Mouse (Mus musculus) monocyte, adult 2 months (primary cell): ENCODE results near the gene Alg2.
A peak's percentile ranks its signal among the peaks of the same experiment; 100 is the strongest.

ENCODE experiments used
- DNase-seq, 2 experiments: peaks; one replicate each; pipeline ENCODE4 v3.0.0; 2022; ENCODE audit warnings: low spot score in 2 of 2, low read depth in 1 of 2

Gene Alg2

GRCm38 (mm10) chr4:47467196-47467595, 6.9 kb downstream of the Alg2 start:
- DNase-seq = no peak

DNA sequence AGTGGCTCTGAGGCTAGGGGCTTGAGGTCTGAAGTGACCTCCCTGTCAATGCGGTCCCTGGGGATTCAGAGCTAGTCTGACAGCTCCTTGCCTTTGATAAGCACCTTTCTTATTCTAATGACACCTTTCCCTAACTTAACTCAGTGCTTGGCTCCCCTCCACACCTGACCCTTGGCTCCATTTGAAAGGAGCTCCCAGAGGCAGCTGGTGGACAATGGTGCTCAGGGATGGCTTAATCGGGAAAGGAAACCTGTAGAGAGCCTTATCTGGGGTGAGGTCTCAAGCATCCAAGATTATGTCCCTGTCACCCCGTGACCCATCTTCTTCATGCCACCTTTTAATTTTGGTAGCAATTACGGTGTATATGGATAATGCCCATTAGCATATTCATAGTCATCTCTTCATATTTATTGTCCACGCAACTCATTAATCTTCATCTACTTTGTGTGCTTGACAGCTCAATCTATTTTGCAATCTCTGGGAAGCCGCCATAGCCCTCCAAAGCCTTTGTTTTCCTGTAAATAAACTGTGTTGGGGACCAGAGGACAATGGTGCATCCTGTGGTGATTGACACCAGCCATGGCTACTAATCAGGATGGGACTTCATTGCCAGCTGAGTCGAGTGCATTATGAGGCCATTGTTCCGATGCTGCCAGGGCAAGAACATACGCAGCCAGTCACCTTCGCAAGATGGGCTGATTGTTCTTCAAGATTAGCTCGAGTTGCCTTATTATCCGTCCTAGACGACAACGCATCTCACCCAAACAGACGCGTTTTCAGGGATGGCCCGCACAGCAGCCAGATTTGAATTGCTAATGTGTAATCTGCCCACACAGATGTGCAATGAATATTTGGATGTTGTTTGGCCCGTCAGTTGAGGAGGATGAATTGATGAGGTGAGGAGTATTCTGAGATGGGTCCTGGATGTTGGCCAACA, 24.3 kb downstream of the Alg2 start:
- DNase-seq = no peak

DNA sequence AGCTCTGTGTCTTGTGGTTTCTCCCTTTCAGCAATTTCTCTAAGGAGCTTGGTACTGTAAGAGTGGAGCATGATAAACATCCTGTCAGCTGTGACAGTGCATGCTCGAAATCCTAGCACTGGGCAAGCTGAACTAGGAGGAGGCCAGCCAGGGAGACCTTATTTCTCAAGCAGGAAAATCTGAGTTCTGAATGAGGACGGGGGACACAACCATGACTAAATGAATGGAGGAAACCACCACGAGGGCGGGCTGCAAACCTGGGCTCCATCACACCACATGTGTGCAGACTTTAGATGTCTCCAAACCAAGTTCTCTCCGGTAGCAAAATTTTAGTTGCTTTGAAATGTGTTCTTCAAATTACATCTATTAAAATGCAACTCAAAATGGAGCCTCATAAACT, 25.0 kb downstream of the Alg2 start:
- no peak for DNase-seq

DNA sequence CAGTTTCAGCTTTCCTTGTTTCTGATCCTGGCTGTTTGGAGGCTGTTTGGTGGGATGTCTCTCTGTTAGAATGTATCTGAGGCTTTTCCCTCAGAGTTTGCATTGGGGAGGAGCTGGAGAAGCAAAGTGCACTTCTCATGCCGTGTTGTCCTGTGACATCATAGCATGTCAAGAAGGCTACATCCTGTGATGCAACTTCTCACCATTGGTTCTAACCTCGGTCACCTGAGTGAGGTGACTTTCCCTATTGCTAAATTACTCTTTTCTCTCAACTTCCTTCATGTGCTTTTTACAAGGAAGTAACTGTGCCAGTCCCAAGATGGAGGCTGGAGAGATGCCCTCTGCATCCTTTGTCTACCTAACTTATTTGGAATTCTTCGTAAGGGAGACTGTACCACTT, 25.6 kb downstream of the Alg2 start:
- DNase-seq = no peak

DNA sequence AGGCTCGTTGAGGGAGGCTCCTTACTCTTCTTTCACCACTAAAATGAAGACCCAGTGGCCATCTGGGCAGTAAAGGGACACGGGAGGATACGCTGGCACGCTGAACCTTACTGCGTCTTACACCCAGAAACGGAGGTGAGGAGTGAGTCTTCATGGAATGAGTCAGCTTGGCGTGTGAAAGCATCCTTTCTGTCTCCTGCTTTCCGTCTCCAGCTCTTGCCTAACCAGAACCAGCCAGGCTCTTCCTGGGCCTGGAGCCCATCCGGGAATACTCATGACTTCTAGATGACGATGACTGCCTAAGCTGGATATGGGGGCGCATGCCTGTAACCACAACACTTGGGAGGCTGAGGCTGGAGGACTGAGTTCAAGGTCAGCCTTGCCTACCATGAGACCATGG, 33.2 kb downstream of the Alg2 start:
- no peak for DNase-seq

GRCm38 (mm10) chr4:47438956-47439355, 35.2 kb downstream of the Alg2 start:
- DNase-seq = no peak

- peak in 1 of 2 experiments; percentile 29 for DNase-seq
Measured at GRCm38 (mm10) chr4:47437365-47438340, 36.5 kb downstream of the Alg2 start.

- no peak for DNase-seq
Measured at GRCm38 (mm10) chr4:47435566-47436360, 38.4 kb downstream of the Alg2 start.

GRCm38 (mm10) chr4:47435131-47435530, 39.0 kb downstream of the Alg2 start:
- DNase-seq = no peak

GRCm38 (mm10) chr4:47432766-47433165, 41.4 kb downstream of the Alg2 start:
- no peak for DNase-seq

GRCm38 (mm10) chr4:47431081-47431480, 43.1 kb downstream of the Alg2 start:
- no peak for DNase-seq

DNA sequence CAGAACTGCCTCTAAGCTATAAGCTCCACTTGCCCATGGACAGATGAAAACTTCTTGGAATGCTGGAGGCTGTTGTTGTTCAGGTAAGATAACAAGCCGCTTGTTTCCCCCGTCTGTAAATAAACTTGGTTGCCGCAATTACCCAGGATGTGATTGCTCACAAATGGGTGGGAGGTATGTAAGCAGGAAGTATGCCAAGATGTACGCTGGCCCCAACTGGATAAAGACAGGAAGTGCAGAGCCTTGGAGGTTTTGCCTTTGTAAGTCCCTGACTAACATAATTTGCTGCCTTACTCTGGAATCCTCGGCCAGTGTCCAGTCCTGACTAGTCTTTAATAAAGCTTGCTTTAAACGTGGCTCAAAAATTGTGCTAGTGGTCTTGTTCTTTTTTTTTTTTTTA, 43.6 kb downstream of the Alg2 start:
- DNase-seq = no peak

DNA sequence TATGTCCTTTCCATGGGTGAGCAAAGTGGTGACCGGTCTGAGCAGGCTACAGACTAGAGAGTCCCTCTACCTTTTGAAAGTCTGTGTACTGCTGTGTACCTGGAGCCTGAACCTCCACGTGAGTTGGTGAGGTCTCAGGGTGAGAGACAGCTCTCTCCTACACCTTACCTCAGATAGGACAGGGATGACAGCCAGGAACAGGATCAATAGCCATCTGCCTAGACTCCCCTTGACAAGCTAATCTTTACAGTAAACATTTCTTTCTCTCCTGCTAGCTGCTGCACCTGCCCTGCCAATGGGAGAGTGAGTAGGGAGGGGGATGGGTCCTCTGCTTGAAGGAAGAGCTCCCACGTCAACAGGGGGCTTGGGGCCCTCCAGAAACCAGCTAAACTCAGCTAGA, 46.5 kb downstream of the Alg2 start:
- no peak for DNase-seq

DNA sequence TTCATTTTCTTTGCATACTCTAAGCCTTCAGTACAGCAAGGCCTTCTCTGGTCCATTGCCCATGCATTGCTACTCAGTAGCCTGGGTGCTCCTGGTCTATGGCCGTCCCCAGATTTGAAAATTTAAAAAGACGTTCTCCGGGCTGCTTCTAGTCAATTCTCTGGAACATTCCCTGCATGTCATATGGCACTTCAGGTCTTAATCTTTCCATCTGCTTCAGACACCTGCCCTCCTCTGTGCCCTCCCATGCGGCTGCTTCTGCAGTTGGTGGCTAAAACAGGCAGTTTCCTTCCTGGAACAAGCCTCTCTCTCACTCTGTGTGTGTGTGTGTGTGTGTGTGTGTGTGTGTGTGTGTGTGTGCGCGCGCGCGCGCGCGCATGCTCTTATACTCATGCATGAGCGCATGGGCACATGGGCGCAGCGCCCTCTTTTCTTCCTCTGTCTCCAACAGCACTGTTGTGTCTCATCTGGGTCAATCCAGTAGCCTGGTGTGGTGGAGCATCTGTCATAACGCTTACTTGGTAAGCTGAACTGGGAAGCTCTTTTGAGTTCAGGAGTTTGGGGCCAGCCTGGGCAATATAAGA, 48.8 kb downstream of the Alg2 start:
- no peak for DNase-seq

GRCm38 (mm10) chr4:47424376-47424775, 49.8 kb downstream of the Alg2 start:
- no peak for DNase-seq

- DNase-seq = no peak
Measured at GRCm38 (mm10) chr4:47422946-47423345, 51.2 kb downstream of the Alg2 start.

DNA sequence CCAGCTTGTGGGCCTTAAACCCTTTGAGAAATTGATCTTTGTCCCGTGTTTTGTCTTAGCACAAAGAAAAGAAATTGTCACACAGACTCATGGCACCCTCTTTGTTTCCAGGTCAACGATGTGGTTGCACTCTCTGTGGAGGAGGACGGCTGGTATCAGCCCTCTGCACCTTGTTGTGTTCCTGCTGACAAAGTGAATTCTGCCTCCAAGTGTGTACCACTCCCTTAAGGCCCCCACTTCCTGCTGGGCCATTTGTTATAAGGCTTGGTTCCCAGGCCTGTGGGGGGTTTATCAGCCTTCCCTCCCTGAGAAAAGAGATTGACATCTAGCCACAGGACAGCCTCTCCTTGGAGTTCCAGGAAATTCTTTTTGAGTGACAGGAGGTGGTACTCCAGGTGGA, 51.9 kb downstream of the Alg2 start:
- no peak for DNase-seq

- DNase-seq = no peak
Measured at GRCm38 (mm10) chr4:47420191-47420590, 53.9 kb downstream of the Alg2 start.

- DNase-seq = no peak
Measured at GRCm38 (mm10) chr4:47419268-47419973, 54.7 kb downstream of the Alg2 start.

GRCm38 (mm10) chr4:47417871-47418270, 56.3 kb downstream of the Alg2 start:
- no peak for DNase-seq
